Mouse (Mus musculus) heart, postnatal 0 days (tissue): ENCODE data around the gene Sirt3. TPM values are rescaled to one million over a fixed set of nuclear protein-coding genes. Genes with fewer than 3 reads are reported as not detected.
A peak's percentile ranks its signal among the peaks of the same experiment; 100 is the strongest.

Source experiments
- ATAC-seq: fragments of 200-750 bp; cut with Nextera tagmentation; 2 replicates; pipeline ENCODE4 v1.8.0; 2017; ENCODE audit warnings: low read depth, moderate number of reproducible peaks, moderate library complexity; ENCODE audit not compliant: insufficient read depth
- DNase-seq: peaks from one replicate; pipeline ENCODE4 v3.0.0-alpha.2; 2016; ENCODE audit warnings: low spot score
- H3K27ac ChIP-seq: fragments of 300-500 bp; sonication (generic); 2 replicates; pipeline ENCODE4 v1.5.1; 2014; ENCODE audit warnings: low read depth, mild to moderate bottlenecking
- H3K27me3 ChIP-seq: fragments of 300-500 bp; sonication (generic); 2 replicates; pipeline ENCODE4 v1.6.1; 2014; ENCODE audit warnings: low read length, mixed read lengths; ENCODE audit not compliant: control insufficient read depth, insufficient read depth
- H3K36me3 ChIP-seq: fragments of 300-500 bp; sonication (generic); replicated peaks from 2 replicates; pipeline ENCODE4 v1.6.1; 2014; ENCODE audit warnings: low read length, mixed read lengths; ENCODE audit not compliant: control insufficient read depth, insufficient read depth
- H3K4me1 ChIP-seq: fragments of 300-500 bp; sonication (generic); 2 replicates; pipeline ENCODE4 v1.6.1; 2014; ENCODE audit warnings: antibody characterized with exemption; ENCODE audit not compliant: control insufficient read depth, insufficient read depth
- H3K4me2 ChIP-seq: fragments of 300-500 bp; sonication (generic); 2 replicates; pipeline ENCODE4 v1.6.1; 2014; ENCODE audit warnings: low read depth, mild to moderate bottlenecking, low read length, moderate library complexity
- H3K4me3 ChIP-seq: fragments of 300-500 bp; sonication (generic); 2 replicates; pipeline ENCODE4 v1.5.1; 2014; ENCODE audit warnings: low read depth, low read length
- H3K9ac ChIP-seq: fragments of 300-500 bp; sonication (generic); replicated peaks from 2 replicates; pipeline ENCODE4 v1.6.1; 2014; ENCODE audit warnings: low read depth, low read length, mixed read lengths
- H3K9me3 ChIP-seq: fragments of 300-500 bp; sonication (generic); replicated peaks from 2 replicates; pipeline ENCODE4 v1.6.1; 2016; ENCODE audit warnings: low read length; ENCODE audit not compliant: control insufficient read depth
- CTCF ChIP-seq: IDR thresholded peaks from 2 replicates; pipeline ENCODE4 v1.5.1; 2016; ENCODE audit warnings: antibody characterized with exemption, control low read depth, low read depth
- EP300 ChIP-seq: IDR thresholded peaks from 2 replicates; pipeline ENCODE4 v1.6.1; 2016; ENCODE audit warnings: antibody characterized with exemption, low read depth
- WGBS: fragments of 180-500 bp; shearing (Covaris S2); extraction: QIAGEN DNeasy Blood & Tissue Kit; methylation state at CpG from one replicate; pipeline ENCODE4 v1.1.7; 2014; 5-methylcytosine and 5-hydroxymethylcytosine counted together
- polyA plus RNA-seq: library from polyadenylated mRNA; unstranded; fragments of >200 nt; fragmentation: Nextera tagmentation; extraction: Ambion mirVana; gene quantifications from 2 replicates; pipeline ENCODE4 v1.2.1, GENCODE M21; 2015
- total RNA-seq: library from RNA; depleted of rRNA; stranded (reverse); fragments of >200 nt; gene quantifications from 2 replicates; pipeline ENCODE4 v1.2.3, GENCODE M21; 2014; ENCODE audit warnings: low replicate concordance

The Sirt3 gene
- total and polyA plus RNA-seq, 2 experiments from 2014 or later, result 78.0 to 105 TPM

- 17% methylated on average over 14 of the region's 14 CpGs for WGBS
- peak; percentile 86 for ATAC-seq
Measured at GRCm38 (mm10) chr7:140844905-140845665, 37.0 kb downstream of the Sirt3 start, which contains the start of gene Scgb1c1. Gene Scgb1c1 (plus strand): TSS chr7:140845547.

DNA sequence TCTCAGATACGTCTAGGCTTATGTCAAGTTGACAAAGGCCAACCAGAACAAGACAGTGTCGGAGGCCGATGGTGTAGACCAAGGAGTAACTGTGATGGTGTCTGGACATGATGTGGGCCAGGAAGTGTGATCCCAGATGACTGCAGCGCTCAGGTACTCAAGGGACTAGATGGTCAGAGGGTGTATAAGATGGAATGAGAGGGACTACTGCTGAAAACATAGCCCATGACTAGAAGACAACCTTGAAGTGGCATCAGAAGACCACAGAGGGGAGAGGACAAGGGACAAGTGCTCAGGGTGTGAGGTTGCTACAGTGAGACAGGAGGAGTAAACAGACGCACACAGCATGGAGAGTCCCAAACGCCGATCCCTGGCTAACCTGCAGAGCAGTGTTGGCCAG lies 38.3 kb downstream of the Sirt3 start:
- H3K4me3 ChIP-seq, result no peak overlapping the region
- no peaks in the 10 kb centered on the region for H3K36me3 ChIP-seq
- H3K9me3 ChIP-seq, result no peaks in the 10 kb centered on the region
- no peak for DNase-seq
- no peak overlapping the region for H3K4me2 ChIP-seq
- no peaks in the 10 kb centered on the region for H3K4me1 ChIP-seq
- 60% methylated on average over 7 of the region's 7 CpGs for WGBS
- ATAC-seq, result no peak
- H3K27me3 ChIP-seq, result peaks cover 34% of the 10 kb centered on the region; the same call in 1 of the 2 replicates
- H3K9ac ChIP-seq, result no peak overlapping the region
- H3K27ac ChIP-seq, result no peak overlapping the region
- TF ChIP-seq CTCF, result no peak
- no peak for TF ChIP-seq EP300

More at GRCm38 (mm10) chr7:140844905-140845665, 37.0 kb downstream of the Sirt3 start, which contains the start of gene Scgb1c1:
- no peak within 1 kb of the TSS for H3K27ac ChIP-seq
- no peak within 1 kb of the TSS for H3K4me2 ChIP-seq
- H3K9me3 ChIP-seq, result no peaks in the 10 kb centered on the region
- no peak within 1 kb of the TSS for H3K9ac ChIP-seq
- TF ChIP-seq EP300 (no peak; the same call in 1 of the 2 replicates), CTCF (peak; percentile 87)
- DNase-seq, result peak; percentile 81
- H3K4me1 ChIP-seq, result no peaks in the 10 kb centered on the region
- H3K27me3 ChIP-seq, result peaks cover 26% of the 10 kb centered on the region; the same call in 1 of the 2 replicates
- no peaks in the 10 kb centered on the region for H3K36me3 ChIP-seq
- no peak within 1 kb of the TSS for H3K4me3 ChIP-seq

GRCm38 (mm10) chr7:140840750-140841735 lies 41.1 kb downstream of the Sirt3 start:
- peaks cover 34% of the 10 kb centered on the region; the same call in 1 of the 2 replicates for H3K27me3 ChIP-seq
- no peaks in the 10 kb centered on the region for H3K4me1 ChIP-seq
- H3K9me3 ChIP-seq, result no peaks in the 10 kb centered on the region
- no peak overlapping the region for H3K27ac ChIP-seq
- no peaks in the 10 kb centered on the region for H3K36me3 ChIP-seq
- no peak overlapping the region for H3K4me2 ChIP-seq
- no peak for TF ChIP-seq EP300
- no peak for TF ChIP-seq CTCF
- DNase-seq (no peak), ATAC-seq (no peak)
- H3K4me3 ChIP-seq, result no peak overlapping the region
- WGBS, result 29% methylated on average over 19 of the region's 19 CpGs
- no peak overlapping the region for H3K9ac ChIP-seq

GRCm38 (mm10) chr7:140839556-140839955 lies 42.6 kb downstream of the Sirt3 start:
- no peak overlapping the region for H3K4me3 ChIP-seq
- peaks cover 34% of the 10 kb centered on the region; the same call in 1 of the 2 replicates for H3K27me3 ChIP-seq
- H3K36me3 ChIP-seq, result no peaks in the 10 kb centered on the region
- DNase-seq (no peak), ATAC-seq (no peak)
- no peak overlapping the region for H3K9ac ChIP-seq
- H3K9me3 ChIP-seq, result no peaks in the 10 kb centered on the region
- TF ChIP-seq EP300 (no peak), CTCF (no peak)
- no peak overlapping the region for H3K4me2 ChIP-seq
- WGBS, result 58% methylated on average over 5 of the region's 5 CpGs
- H3K27ac ChIP-seq, result no peak overlapping the region
- H3K4me1 ChIP-seq, result no peaks in the 10 kb centered on the region
